Mouse (Mus musculus) forebrain, postnatal 0 days (tissue): ENCODE measurements at regions not wholly inside any gene's neighbourhood (a gene's known extent, or its start where the extent isn't known, plus 50 kb on each side); places are given as distances from the start of the nearest gene placed in this dataset.

Experiments used
- ATAC-seq: fragments of 200-750 bp; cut with Nextera tagmentation; 2 replicates; pipeline ENCODE4 v1.8.0; 2017; ENCODE audit warnings: mild to moderate bottlenecking, moderate library complexity
- DNase-seq: peaks from one replicate; pipeline ENCODE4 v3.0.0-alpha.2; 2015
- H3K27ac ChIP-seq: fragments of 300-500 bp; sonication (generic); 2 replicates; pipeline ENCODE4 v1.5.1; 2014; ENCODE audit warnings: low read depth, mild to moderate bottlenecking, antibody characterized with exemption, low read length, moderate library complexity, mixed read lengths
- H3K27me3 ChIP-seq: fragments of 300-500 bp; sonication (generic); 2 replicates; pipeline ENCODE4 v1.6.1; 2014; ENCODE audit warnings: mild to moderate bottlenecking, low read length, mixed read lengths; ENCODE audit not compliant: insufficient read depth
- H3K36me3 ChIP-seq: fragments of 300-500 bp; sonication (generic); 2 replicates; pipeline ENCODE4 v1.6.1; 2014; ENCODE audit warnings: mild to moderate bottlenecking, moderate library complexity; ENCODE audit not compliant: insufficient read depth
- H3K4me1 ChIP-seq: fragments of 300-500 bp; sonication (generic); 2 replicates; pipeline ENCODE4 v1.6.1; 2014; ENCODE audit warnings: antibody characterized with exemption; ENCODE audit not compliant: insufficient read depth
- H3K4me2 ChIP-seq: fragments of 300-500 bp; sonication (generic); 2 replicates; pipeline ENCODE4 v1.6.1; 2014; ENCODE audit warnings: low read depth, mild to moderate bottlenecking, moderate library complexity
- H3K4me3 ChIP-seq: fragments of 300-500 bp; sonication (generic); 2 replicates; pipeline ENCODE4 v1.5.1; 2014; ENCODE audit warnings: low read depth, low read length, mixed read lengths
- H3K9ac ChIP-seq: fragments of 300-500 bp; sonication (generic); 2 replicates; pipeline ENCODE4 v1.6.1; 2014; ENCODE audit warnings: mild to moderate bottlenecking
- H3K9me3 ChIP-seq: fragments of 300-500 bp; sonication (generic); 2 replicates; pipeline ENCODE4 v1.6.1; 2016; ENCODE audit warnings: low read length
- CTCF ChIP-seq: sonication (generic); IDR thresholded peaks from 2 replicates; pipeline ENCODE4 v1.5.1; 2016; ENCODE audit warnings: antibody characterized with exemption, control low read depth, low read depth
- WGBS: fragments of 180-500 bp; shearing (Covaris S2); extraction: QIAGEN DNeasy Blood & Tissue Kit; methylation state at CpG from one replicate; pipeline ENCODE4 v1.1.7; 2014; 5-methylcytosine and 5-hydroxymethylcytosine counted together

DNA sequence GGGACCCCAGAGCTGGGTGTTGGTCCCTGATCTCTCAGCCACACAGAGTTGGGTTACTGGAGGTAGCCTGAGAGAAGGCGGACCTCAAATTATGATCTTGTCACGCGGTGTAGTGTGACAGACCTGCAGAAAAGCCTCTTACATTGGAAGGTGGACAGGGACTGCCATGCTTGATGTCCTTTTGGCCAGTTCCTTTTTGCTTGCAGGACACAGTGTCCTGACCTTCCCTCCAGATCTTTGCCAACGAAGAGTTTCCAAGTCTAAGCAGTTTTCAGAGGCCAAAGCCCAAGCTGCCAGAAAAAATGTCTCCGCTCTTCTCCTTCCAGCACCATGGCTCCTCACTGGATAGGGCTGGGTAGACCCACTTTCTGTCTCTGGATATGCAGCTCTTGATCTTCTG, 248.6 kb downstream of the Foxo1 start:
- DNase-seq (no peak), ATAC-seq (no peak)
- Histone ChIP-seq H3K36me3 (no peaks in the 10 kb centered on the region), H3K9ac (no peak overlapping the region), H3K4me2 (no peak overlapping the region), H3K4me3 (no peak overlapping the region), H3K4me1 (no peaks in the 10 kb centered on the region), H3K9me3 (no peaks in the 10 kb centered on the region), H3K27ac (no peak overlapping the region), H3K27me3 (no peaks in the 10 kb centered on the region)
- no peak for TF ChIP-seq CTCF
- 99% methylated on average over 5 of the region's 5 CpGs for WGBS

DNA sequence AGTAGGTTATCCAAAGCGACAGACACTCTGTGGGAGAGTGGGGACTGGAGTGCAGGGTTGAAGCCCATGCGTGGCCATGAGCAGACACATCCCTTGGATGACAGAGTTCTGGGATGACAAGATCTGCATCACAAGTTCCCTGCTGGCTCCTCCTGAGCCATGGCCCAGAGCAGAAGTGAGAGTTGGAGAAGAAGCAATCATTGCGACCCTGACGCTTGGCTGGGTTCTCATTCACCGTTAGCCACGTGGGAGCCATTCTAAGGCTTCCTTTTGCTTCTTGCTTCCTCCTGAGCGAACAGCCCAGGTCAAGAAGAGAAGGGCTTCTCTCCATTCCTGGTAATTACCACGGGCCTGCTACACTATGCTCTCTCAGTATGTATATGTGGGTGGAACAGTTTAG, 244.6 kb downstream of the Foxo1 start:
- H3K27me3 ChIP-seq: no peaks in the 10 kb centered on the region
- 87% methylated on average over 8 of the region's 8 CpGs for WGBS
- H3K27ac ChIP-seq: no peak overlapping the region
- H3K36me3 ChIP-seq: no peaks in the 10 kb centered on the region
- H3K4me3 ChIP-seq: no peak overlapping the region
- H3K9ac ChIP-seq: no peak overlapping the region
- H3K4me1 ChIP-seq: 0 out of 2 replicates have a peak, but pooled peaks cover 16% of the 10 kb centered on the region
- DNase-seq (no peak), ATAC-seq (no peak)
- no peaks in the 10 kb centered on the region for H3K9me3 ChIP-seq
- TF ChIP-seq CTCF: no peak
- no peak overlapping the region for H3K4me2 ChIP-seq

DNA sequence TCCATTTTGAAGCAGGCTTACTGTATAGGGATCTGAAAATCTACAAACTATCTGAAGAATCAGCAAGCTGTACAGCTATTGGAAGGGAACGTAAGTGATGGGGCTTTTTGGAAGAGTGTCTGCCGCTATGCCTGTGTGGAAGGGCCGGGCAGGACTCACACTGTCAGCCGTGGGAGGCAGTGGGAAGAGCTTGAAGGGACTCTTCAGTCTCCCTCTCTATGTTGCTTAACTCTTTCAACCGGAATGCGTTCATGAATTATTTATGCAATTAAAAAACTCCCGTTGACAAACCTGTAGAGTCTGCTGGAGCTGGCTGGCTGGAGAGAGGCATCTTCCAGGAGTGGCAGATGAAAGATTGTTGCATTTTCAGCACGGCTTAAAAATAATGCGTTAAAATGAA, 243.4 kb downstream of the Foxo1 start:
- peak overlapping the region; percentile 10; the same call in 1 of the 2 replicates for H3K4me2 ChIP-seq
- peak; percentile 45 for DNase-seq

GRCm38 (mm10) chr3:52510831-52511230, 242.7 kb downstream of the Foxo1 start:
- DNase-seq: no peak
- no peak for ATAC-seq
- Histone ChIP-seq H3K9me3 (no peaks in the 10 kb centered on the region), H3K4me3 (no peak overlapping the region), H3K4me2 (peak overlapping the region; percentile 27), H3K4me1 (0 out of 2 replicates have a peak, but pooled peaks cover 16% of the 10 kb centered on the region), H3K9ac (peak overlapping the region; percentile 7; the same call in 1 of the 2 replicates), H3K27me3 (no peaks in the 10 kb centered on the region), H3K27ac (no peak overlapping the region), H3K36me3 (no peaks in the 10 kb centered on the region)
- WGBS: 71% methylated on average over 6 of the region's 6 CpGs
- TF ChIP-seq CTCF: no peak

More for the DNA sequence above, 243.4 kb downstream of the Foxo1 start:
- WGBS: 18% methylated on average over 9 of the region's 9 CpGs
- H3K27ac ChIP-seq: 0 out of 2 replicates have a peak overlapping the region, but pooled peaks have one; percentile 10
- no peaks in the 10 kb centered on the region for H3K36me3 ChIP-seq
- H3K4me3 ChIP-seq: no peak overlapping the region
- no peaks in the 10 kb centered on the region for H3K27me3 ChIP-seq
- TF ChIP-seq CTCF: no peak
- H3K9me3 ChIP-seq: no peaks in the 10 kb centered on the region
- no peak overlapping the region for H3K9ac ChIP-seq
- 0 out of 2 replicates have a peak, but pooled peaks cover 16% of the 10 kb centered on the region for H3K4me1 ChIP-seq
- ATAC-seq: peak; percentile 74

- Histone ChIP-seq H3K4me2 (peak overlapping the region; percentile 27), H3K4me3 (peak overlapping the region; percentile 19; the same call in 1 of the 2 replicates), H3K9me3 (no peaks in the 10 kb centered on the region), H3K4me1 (0 out of 2 replicates have a peak, but pooled peaks cover 16% of the 10 kb centered on the region), H3K36me3 (no peaks in the 10 kb centered on the region), H3K27ac (no peak overlapping the region), H3K27me3 (no peaks in the 10 kb centered on the region), H3K9ac (peak overlapping the region; percentile 7; the same call in 1 of the 2 replicates)
- no peak for TF ChIP-seq CTCF
- ATAC-seq: peak; percentile 85
- DNase-seq: peak; percentile 79
- WGBS: 63% methylated on average over 12 of the region's 12 CpGs
Observed at GRCm38 (mm10) chr3:52510088-52510765, 242.1 kb downstream of the Foxo1 start.

GRCm38 (mm10) chr3:52503925-52504324, 235.8 kb downstream of the Foxo1 start:
- ATAC-seq (no peak), DNase-seq (no peak)
- no peaks in the 10 kb centered on the region for H3K9me3 ChIP-seq
- no peaks in the 10 kb centered on the region for H3K36me3 ChIP-seq
- no peak overlapping the region for H3K9ac ChIP-seq
- no peaks in the 10 kb centered on the region for H3K4me1 ChIP-seq
- H3K4me3 ChIP-seq: no peak overlapping the region
- no peak overlapping the region for H3K4me2 ChIP-seq
- TF ChIP-seq CTCF: no peak
- H3K27ac ChIP-seq: no peak overlapping the region
- no peaks in the 10 kb centered on the region for H3K27me3 ChIP-seq
- 71% methylated on average over 9 of the region's 9 CpGs for WGBS

DNA sequence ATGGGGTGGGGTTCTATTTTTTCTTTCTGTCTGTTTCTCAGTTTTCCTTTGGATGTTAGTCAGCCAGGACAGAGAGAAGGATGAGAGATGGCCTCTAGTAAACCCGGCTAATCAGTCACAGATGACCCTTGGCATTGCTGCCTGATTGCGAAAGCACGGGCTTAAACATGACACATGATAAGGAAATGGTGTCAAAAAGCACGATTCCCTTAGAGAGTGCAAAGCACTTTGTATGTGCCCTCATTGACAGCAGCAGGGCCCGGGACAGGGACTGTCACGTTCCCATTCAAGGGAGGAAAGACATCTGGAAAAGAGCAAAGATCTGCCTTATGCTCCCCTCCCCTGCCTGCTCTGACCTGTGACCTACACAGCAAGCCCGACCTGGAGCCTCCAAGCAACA, 234.1 kb downstream of the Foxo1 start:
- no peak for ATAC-seq
- Histone ChIP-seq H3K4me2 (no peak overlapping the region), H3K9ac (no peak overlapping the region), H3K4me1 (no peaks in the 10 kb centered on the region), H3K36me3 (no peaks in the 10 kb centered on the region), H3K4me3 (no peak overlapping the region), H3K9me3 (no peaks in the 10 kb centered on the region), H3K27ac (no peak overlapping the region), H3K27me3 (no peaks in the 10 kb centered on the region)
- WGBS: 73% methylated on average over 7 of the region's 7 CpGs
- no peak for TF ChIP-seq CTCF
- no peak for DNase-seq
